Mouse (Mus musculus): ENCODE data around the gene Lonp2.
A peak's percentile ranks its signal among the peaks of the same experiment; 100 is the strongest.

Lonp2 gene

DNA sequence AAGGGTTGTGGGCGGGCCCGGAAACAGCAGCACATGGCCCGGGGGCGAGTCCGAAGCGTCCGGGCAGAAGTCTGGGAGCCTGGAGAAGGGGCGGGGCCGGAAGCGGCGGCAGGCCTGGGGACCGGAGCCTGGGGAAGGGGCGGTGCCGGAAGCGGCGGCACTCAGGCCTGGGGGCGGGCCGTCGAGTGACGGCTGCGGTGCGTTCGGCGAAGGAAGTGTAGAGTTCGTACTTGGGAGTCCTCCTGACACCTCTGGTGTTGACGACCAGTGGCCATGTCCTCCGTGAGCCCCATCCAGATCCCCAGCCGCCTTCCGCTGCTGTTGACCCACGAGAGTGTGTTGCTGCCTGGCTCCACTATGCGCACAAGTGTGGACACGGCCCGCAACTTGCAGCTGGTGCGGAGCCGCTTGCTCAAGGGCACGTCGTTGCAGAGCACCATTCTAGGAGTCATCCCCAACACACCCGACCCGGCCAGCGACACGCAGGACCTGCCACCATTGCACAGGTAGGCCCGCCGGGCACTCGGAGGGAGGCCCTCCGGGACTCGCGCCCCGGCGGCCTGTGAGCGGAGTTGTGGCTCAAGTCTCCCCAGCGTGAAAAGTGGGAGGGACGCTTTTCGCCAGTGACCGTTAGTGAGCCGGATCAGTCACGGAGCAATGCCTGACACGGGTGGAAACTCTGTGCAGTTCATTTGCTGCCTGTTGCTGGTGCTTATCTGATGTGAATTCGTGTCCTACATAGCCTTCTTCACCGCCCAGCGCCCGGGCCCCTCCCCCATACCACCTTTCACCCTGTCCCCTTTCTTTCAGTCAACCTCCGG lies at the start of gene Lonp2:
Lonp2 (plus strand) TSS at position 133 of the 821 bp plus-strand sequence.
- peak; percentile 96 for DNase-seq (ENCODE audit: low read depth, low spot score)

DNA sequence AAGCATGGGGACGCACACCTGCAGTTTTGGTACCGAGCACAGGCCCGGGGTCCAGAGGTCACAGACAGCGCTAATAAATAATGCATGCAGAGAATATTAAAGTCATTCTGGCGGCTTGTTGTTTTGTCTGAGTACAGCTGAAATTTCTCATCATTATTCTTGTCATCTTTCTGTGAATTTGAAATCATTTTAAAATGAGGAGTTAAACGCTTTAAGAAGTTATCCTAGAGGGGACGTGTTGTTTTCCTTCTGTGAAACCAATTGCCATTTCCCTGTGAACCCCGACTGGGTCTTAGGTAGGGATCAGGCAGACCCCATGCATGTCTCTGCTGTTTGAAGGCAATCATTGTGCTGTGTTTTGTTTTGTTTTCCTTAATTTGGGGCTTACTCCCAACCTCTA lies 46.3 kb upstream of the Lonp2 start:
- no peak for DNase-seq (ENCODE audit: low read depth, low spot score)

DNA sequence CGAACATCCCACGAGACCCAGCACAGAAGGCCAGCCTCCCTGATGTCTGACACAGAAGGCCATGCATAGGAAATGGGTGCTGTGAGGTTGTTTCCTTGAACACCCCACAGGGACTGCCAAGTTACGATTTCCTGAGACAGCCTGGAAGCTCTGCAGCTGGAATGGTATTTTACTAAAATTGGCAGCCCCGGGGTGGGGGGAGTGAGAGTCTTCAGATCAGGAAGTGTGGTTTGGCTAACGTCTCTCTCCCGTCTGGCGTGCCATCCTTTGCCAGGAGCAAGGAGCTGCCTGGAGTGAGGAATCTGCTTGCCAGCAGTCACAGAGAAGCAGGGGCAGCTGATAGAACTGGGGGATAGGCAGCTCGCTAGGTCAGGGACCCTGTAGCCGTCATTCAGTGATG lies 45.8 kb upstream of the Lonp2 start:
- DNase-seq (ENCODE audit: low read depth, low spot score): no peak

DNA sequence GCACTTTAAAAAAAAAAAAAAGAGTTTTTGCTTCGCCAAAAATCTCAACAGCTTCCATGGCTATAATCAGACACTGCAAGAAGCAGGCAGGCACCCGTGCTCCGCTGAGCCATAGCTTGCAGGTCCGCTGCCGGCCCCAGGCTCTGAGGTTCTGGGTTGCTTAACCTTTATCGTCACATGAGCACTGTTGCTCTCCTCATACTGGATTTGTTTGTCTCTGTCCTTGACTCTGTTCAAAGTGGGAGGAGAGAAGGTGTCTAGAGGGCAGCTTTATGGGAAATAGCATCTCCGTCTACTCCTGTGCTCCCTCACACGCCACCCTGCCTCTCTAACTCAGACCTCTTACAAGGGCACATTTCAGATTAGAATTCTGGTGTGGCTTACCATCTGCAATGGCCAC lies 45.1 kb upstream of the Lonp2 start:
- DNase-seq (ENCODE audit: low read depth, low spot score): no peak

DNA sequence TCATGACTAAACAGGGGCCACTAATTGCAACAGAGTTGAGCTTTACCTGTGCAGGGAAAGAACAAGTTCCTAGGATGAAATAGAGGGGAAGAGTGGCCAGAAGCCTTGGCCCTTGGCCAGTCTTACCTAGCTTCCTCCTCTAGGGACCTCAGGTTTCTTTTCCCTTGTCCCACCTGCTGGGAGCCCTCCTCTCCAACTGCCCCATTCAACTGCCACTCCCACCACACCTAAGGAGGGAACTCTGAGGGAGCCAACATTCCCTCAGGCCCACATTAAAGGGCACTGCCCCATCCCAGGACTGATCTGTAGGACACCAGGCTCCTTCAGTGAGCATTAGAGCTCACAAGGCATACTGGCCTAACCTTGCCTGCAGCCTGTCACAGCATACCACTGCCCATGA lies 43.4 kb upstream of the Lonp2 start, which contains the start of gene Abcc12:
Abcc12 (minus strand) TSS at position 229 of the 400 bp plus-strand sequence.
- no peak for DNase-seq (ENCODE audit: low read depth, low spot score)

DNA sequence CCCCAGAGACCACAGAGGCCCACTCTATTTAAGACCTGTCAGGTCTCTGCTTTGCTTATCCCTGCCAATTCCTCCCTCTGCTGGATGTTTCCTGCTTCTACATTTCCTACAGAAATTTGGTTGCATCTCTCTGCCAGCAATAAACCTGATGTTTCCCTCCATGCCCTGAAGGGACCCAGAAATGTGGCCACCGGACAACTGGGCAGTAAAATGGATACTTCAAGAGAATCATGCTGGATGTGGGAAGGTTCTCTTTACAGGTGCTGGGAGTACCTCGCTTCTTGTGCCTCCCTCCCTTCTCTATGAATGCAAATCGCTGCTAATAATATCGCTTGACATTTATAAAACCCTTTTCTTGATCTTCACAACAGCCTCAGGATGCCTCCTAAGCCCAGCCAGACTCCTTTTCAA lies 41.9 kb upstream of the Lonp2 start:
- no peak for DNase-seq (ENCODE audit: low read depth, low spot score)

DNA sequence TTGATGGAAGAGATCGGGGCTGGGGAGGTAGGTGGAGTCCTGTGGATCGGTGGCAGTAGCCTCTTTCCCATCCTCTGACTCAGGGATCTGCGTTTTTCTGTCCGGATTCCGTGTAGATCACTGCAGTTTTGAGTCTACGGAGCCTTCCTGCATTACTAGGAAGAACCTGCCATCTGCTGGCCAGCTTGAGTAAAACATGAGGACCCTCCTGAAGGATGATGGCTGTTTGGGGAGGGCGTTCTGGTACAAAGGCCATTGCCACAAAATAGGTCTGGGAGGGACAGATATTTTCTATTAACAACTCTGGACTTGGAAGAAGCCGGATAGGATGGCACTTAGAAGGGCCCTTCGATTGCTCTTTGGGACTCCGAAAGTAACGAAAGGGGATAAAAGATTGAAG lies 38.7 kb upstream of the Lonp2 start:
- peak; percentile 92 for DNase-seq (ENCODE audit: low read depth, low spot score)

DNA sequence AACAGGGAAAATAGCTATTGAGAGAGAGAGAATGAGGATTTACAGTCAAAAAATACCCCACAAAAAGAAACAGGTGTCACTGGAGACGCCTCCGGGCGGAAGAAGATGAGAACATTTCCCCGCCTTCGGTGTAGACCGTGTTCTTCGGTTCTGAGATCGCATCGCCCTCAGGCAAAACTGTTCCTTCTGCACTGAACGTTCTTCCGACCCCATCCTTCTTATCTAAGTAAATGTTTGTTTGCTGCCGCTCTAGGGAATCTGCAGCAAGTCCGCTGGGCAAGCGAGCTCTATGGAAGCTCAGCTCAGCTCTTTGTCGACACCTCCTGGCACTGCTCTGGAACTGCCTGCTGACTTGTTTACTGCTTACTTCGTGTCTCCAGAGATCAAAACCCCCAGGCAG lies 38.3 kb upstream of the Lonp2 start:
- DNase-seq (ENCODE audit: low read depth, low spot score): peak; percentile 88

DNA sequence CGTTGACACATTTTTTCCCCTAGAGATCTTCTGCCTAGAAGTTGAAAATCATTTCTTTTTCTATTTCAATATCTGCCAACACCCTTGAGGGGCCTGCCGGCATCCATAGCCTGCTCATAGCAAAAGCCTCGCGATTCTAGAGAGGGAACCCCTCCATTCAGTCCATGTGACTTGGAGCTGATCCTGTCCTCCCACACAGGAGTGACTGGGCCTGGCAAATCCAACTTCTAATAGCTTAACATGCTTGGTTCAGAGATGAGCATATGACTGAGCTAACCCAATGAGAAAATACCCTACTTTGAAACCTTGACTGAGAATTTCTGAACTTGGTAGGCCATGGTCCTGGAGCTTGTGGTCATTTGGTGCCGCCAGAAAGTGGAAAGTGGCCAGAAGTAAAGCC lies 37.8 kb upstream of the Lonp2 start:
- DNase-seq (ENCODE audit: low read depth, low spot score): no peak

DNA sequence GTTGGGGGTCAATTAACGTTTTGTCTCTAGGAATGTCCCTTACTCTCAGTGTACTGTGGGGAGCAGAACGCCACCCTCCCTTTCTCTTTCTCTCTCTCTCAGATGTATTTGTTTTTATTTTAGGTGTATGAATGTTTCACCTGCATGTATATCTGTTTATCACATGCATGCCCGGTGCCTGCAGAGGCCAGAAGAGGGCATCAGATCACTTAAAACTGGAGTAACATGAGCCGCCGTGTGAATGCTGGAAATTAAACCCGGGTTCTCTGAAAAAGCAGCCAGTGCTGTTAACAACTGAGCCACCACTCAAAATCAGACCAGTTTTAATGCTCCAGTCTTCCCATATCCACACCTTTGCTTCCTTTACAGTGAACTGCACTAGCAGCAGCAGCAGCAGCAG lies 37.2 kb upstream of the Lonp2 start:
- DNase-seq (ENCODE audit: low read depth, low spot score): no peak

DNA sequence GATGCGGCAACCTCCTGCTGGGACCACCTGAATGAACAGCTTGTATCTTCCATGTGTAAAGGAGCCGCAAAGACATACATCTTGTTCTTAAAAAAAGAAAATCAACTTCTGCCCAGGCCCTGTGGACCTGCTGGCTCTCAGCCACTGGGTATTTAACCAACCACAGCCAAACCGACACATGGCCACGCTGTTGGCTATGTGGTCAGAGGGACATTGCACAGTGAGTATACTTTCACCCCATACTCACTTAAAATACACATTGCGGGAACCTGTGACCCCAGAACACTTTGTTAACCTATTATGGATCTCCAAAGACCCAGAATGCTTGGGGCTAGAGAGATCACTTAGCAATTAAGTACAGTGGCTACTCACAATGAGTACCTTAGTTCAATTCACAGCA lies 35.5 kb upstream of the Lonp2 start:
- no peak for DNase-seq (ENCODE audit: low read depth, low spot score)

DNA sequence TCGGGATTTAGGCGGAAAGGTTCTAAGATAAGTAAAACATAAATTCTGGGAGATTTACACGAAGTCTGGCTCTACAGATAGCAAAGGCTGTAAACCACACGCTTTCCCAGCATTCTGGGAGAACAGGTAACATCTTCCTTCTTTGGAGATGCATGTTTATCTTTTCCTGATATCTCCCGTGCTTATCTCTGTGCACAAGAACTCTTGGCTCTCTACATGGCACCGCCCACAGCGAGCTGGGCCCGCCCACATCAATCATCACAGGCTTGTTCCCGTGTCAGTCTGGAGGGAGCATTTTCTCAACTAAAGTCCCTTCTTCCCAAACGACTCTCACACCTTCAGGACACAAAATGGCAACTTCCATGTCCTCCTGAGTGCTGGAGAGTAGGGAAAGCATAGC lies 30.7 kb upstream of the Lonp2 start:
- DNase-seq (ENCODE audit: low read depth, low spot score): no peak

DNA sequence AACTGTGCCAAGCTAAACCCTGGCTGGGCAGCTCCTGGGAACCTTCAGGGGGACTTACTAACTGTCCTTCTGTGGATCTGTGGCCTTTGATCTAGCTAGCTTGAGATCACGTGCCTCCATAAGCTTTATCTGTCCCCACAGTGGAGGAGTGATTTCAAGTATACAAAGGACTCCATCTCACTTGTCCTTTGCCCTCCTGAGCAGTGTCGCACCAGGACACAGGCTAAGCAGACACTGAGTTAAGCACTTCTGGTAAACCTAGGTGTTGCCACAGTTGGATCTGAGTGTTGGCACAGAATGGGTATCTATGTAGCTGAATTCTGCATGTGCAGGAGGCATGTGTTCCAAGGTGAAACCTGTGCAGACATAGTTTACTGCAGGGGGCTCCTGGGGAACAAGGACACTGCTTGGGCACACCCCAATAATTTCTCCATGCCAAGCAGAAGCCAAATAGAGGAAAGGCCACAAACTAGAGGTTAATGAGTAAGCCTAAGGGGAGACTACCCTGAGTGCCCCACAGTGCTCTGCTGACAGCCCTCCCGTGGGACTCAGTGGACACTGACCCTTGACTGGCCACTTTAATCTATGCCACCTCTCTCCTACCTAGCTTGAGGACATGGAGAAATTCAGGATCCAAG lies 29.6 kb upstream of the Lonp2 start:
- no peak for DNase-seq (ENCODE audit: low read depth, low spot score)

DNA sequence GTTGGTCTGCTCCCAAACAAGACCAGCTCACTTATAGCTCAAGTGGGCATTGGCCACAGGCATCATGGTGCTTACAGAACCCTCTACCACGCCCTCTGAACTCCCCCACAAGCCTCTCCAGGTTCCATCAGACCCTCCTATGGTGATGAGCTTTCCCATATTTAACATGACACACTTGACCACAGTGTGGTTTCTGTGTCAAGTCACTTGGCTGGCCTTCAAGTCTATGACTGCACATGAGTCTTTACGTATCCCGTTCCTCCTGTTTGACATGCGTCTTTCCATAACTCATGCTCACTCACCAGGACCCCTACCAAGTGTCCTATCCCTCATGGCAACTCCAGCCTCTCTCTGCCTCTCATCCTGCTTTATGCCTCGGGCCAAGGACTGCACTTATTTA lies 28.2 kb upstream of the Lonp2 start:
- no peak for DNase-seq (ENCODE audit: low read depth, low spot score)

DNA sequence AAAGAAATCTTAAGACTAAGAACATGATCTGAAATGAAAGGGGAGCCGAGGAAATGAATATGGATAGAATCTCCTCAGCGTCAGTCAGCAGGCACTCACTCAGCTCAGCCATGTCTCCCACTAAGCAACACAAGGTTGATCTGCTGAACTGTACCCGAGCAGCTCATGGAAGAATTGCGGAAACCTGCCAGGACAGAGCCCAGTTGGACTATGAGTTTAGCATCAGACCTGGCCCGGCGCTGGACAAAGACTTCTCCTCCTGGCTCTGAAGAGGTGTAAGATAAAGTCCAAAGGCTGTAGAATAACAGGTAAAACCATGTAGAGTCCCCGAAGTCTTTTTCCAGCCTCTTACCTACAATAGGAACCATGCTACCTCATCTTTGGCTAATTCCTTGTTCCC lies 26.2 kb upstream of the Lonp2 start:
- DNase-seq (ENCODE audit: low read depth, low spot score): no peak

DNA sequence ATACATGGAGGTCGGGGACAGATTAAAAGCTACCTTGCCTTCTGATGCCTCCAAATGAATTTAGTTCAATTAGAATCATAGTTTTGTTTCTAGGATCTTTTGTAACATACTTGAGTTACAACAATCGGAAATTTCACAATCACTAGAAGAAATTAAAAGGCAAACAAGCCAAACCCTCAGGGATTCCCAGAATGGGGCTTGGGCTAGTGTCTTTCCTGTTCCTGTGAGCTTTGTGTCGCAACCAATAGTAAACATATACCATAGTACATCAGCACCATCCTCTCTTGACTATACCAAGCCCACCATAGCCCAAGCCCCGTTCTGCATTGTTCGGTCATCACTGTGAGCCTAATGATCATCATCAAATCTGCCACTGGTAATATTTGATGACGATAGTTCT lies 24.5 kb upstream of the Lonp2 start:
- DNase-seq (ENCODE audit: low read depth, low spot score): no peak

DNA sequence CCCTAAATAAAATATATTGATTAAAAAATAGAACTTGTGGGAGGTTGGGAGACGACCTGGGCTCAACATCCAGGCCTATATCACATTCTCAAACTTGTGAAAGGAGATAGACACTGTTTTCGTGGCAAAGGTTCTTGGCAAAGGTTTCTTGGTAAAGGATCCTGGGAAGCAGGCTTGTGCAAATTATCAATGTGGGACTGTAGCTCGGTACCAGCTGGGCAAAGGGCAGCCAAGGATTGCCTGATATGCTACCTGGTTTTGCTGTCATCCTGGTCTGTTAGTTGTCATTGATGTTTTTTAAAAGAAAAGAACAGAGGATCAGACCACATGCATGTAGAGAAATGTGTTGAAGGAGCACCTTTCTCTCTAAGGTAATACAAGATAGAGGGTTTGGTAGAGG lies 23.5 kb upstream of the Lonp2 start:
- no peak for DNase-seq (ENCODE audit: low read depth, low spot score)

DNA sequence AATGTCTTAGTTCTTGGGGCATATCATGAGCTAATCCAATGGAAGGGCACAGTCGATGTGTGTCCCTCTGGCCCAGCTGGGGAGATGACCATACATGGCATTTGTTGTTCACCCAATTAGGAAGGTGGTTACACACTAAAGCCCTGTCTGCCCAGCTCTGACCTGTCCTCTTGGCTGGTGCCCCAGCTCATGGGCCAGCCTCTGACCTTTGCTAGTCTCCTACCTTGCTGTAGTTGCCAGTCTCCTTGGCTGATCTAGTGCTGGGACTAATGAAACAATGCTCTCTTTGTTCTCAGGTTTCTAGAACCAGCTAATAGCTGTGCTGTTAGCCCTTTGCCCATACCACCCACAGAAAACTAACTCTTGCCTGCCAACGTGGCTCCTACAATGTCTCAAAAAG lies 20.7 kb upstream of the Lonp2 start:
- no peak for DNase-seq (ENCODE audit: low read depth, low spot score)

DNA sequence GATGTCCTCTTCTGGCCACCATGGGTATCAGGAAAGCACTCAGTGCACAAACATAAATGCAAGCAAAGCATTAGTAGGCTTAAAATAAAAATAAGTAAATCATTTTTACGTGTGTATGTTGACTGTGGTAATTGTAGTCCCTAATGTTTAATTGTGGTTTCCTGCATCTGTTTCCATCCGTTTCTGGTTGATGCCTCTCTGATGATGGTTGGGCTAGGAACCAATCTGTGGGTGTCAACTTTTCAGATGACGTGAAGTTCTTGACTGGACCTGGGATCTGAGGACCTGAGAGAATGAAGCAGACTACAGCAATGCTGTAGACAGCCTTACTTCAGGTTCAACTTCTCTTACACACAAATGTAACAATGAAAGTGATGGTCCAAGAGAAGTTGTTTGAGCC lies 19.2 kb upstream of the Lonp2 start:
- DNase-seq (ENCODE audit: low read depth, low spot score): no peak

DNA sequence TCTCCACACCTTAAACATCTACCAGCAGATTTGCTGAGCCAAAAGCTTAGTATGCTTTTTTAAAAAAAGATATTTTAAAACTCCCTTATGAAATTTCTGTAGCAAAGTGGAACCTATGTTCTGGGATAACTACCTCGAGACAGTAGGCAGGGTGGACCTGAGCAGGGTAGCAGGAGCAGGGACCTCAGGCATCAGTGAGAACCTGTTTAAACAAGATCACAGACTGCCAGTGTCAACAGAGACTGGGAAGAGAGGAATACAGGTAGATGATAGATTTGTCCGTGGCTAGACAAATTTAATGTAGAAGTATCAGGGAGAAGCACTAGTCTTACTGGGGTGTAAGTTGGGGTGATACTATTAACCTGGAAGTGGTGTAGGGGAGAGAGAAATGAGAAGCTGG lies 10.0 kb upstream of the Lonp2 start:
- DNase-seq (ENCODE audit: low read depth, low spot score): no peak

DNA sequence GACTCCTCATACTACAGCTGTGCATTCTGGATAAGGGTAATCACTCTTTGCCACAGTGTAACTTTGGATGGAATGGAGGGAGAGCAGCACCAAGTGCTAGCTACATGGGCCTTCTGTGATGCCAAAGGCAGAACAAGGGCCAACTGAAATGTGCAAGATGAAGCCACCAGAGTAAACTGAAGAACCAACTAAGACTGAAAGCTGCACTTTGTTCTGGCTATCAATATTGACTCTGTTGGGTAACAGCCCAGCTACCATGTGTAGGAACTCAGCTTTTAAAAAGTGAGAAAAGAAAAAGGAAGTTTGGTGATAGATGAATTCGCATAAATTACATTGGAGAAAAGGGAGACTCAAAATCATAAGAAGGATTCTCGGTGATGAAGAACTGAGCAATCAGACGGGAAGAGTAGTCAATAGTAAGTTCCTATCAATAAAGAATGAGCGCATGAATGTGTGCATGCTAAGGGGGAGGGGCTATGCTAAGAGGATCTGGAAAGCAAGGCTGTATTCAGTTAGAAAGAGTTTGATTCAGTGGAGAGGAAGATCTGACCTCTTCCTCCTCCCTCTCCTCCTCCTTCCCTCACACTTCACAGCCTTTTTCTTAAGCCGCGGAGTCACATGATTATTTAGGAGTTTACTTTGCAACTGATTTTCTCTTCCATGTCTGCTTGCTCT lies 8.6 kb upstream of the Lonp2 start:
- DNase-seq (ENCODE audit: low read depth, low spot score): no peak

DNA sequence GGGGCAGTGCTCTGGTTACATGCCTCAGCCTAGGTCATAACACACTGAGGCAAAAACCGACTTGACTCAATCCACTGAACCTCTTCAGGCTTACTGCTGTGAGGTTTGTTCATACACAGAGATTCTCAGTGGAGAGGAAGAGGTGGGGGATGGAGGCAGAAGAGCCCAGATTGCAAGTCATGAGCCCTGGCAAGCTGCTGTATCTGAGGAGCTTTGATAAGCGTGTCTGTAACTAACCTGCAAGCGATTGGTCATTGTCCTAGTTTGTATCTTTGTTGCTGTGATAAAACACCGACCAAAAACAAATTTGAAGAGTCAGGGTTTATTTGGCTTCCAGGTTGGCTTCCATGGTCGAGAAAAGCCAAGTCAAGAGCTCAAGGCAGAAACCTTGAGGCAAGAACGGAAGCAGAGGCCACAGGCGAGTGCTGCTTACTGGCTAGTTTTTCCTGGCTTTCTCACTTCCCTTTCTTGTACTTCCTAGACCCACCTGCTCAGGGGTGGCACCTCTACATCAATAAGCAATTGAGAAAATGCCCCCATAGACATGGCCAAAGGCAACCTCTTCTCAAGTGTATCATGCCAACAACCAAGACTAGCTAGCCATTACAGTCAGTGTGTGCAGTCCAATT lies 6.0 kb upstream of the Lonp2 start:
- DNase-seq (ENCODE audit: low read depth, low spot score): no peak

Data from mesoderm, embryonic 11.5 days (tissue).